Mouse (Mus musculus): ENCODE results near the gene Glis2. TPM values are rescaled to one million over a fixed set of nuclear protein-coding genes. Genes with fewer than 3 reads are reported as not detected.

Gene Glis2
- polyA plus RNA-seq, 1 experiment from 2014 or later, result 13.2 TPM

DNA sequence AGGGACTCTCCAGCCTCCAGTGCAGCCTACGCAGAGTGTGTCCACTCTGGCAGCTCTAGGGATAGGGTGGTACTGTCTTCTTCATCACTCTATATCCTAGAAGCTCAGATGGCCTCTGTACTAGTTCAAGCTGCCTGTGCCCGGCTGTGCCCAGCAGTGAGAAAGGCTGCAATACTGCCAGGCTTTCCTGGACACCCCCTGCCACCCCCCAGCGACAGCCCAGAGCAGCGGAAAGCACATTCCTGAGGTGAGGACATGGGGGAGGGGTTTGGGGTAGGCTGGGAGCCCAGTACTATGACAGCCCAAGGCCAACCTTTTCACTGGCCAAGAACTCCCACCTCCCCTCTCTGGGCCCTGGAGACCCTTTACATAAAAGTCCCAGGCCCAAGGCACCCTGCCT lies 41.2 kb downstream of the Glis2 start:
- Histone ChIP-seq H3K4me2 (ENCODE audit: low read depth, low read length) (no peak overlapping the region), H3K4me1 (ENCODE audit: control insufficient read depth, insufficient read depth, low read length) (peaks cover 2% of the 10 kb centered on the region), H3K9ac (replicated peaks; ENCODE audit: low read depth, low read length) (no peak overlapping the region), H3K27me3 (ENCODE audit: control insufficient read depth, insufficient read depth, low read length) (no peaks in the 10 kb centered on the region), H3K36me3 (ENCODE audit: control insufficient read depth, insufficient read depth, low read length) (peaks cover 6% of the 10 kb centered on the region; the same call in 1 of the 2 replicates), H3K27ac (ENCODE audit: low read depth, low read length) (no peak overlapping the region), H3K9me3 (ENCODE audit: control insufficient read depth, low read length) (no peaks in the 10 kb centered on the region), H3K4me3 (ENCODE audit: low read depth, low read length) (no peak overlapping the region)
- 72% methylated on average over 4 of the region's 4 CpGs for WGBS
- no peak for ATAC-seq (ENCODE audit: low read depth)

DNA sequence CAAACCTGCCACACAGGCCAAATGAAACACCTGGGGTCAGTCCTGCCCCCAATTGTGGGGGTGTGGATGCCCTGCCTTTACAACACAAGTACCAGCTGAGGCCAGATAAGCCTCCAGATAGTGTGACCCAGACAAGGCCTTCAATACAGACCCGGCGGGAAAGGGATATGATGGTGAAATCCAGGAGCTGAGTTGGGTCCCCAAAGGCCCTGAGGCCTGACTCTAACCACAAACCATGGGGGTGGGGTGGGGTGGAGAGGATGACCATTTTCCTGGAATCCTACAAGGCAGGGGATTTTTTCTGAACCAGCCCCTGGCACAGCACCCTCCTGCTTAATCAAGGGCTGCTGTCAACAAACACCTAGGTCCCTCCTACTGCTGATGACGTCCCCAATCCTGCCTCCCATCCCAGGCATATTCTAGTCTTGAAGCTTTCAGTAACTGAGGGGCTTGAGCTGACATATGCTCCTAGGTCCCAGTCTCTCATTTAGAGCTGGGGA lies 44.4 kb downstream of the Glis2 start:
- ATAC-seq (ENCODE audit: low read depth), result no peak
- Histone ChIP-seq H3K4me1 (ENCODE audit: control insufficient read depth, insufficient read depth, low read length) (peaks cover 15% of the 10 kb centered on the region), H3K27ac (ENCODE audit: low read depth, low read length) (no peak overlapping the region), H3K4me3 (ENCODE audit: low read depth, low read length) (no peak overlapping the region), H3K4me2 (ENCODE audit: low read depth, low read length) (no peak overlapping the region), H3K9ac (replicated peaks; ENCODE audit: low read depth, low read length) (no peak overlapping the region), H3K36me3 (ENCODE audit: control insufficient read depth, insufficient read depth, low read length) (no peaks in the 10 kb centered on the region), H3K27me3 (ENCODE audit: control insufficient read depth, insufficient read depth, low read length) (no peaks in the 10 kb centered on the region), H3K9me3 (ENCODE audit: control insufficient read depth, low read length) (no peaks in the 10 kb centered on the region)
- 90% methylated on average over 3 of the region's 3 CpGs for whole genome bisulfite sequencing

DNA sequence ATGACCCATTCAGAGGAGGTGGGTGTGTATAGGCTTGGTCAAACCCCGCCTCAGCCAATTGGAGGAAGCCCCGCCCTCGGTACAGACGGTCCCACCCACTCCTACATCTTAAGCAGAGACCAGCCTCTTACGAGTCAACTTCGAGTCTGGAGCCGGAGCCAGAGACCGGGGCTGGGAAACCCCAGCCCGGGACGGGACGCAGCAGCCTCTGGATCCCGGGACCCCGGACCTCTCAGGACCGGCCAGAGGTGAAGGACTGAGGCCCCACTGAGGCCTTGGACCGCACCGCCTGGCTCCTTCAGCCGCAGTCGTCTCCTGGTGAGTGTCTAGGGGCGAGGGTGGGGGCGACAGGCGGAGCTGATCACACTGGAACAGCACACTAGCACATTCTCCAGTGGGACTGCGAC lies 45.3 kb downstream of the Glis2 start, which contains the start of the genes Vasn and Dnaja3:
Gene Vasn (plus strand): TSS at position 111 of the 407 bp plus-strand sequence.
Gene Dnaja3 (plus strand): TSS at position 159 of the 407 bp plus-strand sequence.
- Histone ChIP-seq H3K27ac (ENCODE audit: low read depth, low read length) (peak within 1 kb of the TSS; percentile 60), H3K4me1 (ENCODE audit: control insufficient read depth, insufficient read depth, low read length) (peaks cover 19% of the 10 kb centered on the region), H3K4me2 (ENCODE audit: low read depth, low read length) (peak within 1 kb of the TSS; percentile 65), H3K9me3 (ENCODE audit: control insufficient read depth, low read length) (no peaks in the 10 kb centered on the region), H3K4me3 (ENCODE audit: low read depth, low read length) (peak within 1 kb of the TSS; percentile 46), H3K27me3 (ENCODE audit: control insufficient read depth, insufficient read depth, low read length) (no peaks in the 10 kb centered on the region), H3K9ac (replicated peaks; ENCODE audit: low read depth, low read length) (peak within 1 kb of the TSS; percentile 59), H3K36me3 (ENCODE audit: control insufficient read depth, insufficient read depth, low read length) (no peaks in the 10 kb centered on the region)
- peak; percentile 93 for ATAC-seq (ENCODE audit: low read depth)
- 1% methylated on average over 22 of the region's 22 CpGs for WGBS

DNA sequence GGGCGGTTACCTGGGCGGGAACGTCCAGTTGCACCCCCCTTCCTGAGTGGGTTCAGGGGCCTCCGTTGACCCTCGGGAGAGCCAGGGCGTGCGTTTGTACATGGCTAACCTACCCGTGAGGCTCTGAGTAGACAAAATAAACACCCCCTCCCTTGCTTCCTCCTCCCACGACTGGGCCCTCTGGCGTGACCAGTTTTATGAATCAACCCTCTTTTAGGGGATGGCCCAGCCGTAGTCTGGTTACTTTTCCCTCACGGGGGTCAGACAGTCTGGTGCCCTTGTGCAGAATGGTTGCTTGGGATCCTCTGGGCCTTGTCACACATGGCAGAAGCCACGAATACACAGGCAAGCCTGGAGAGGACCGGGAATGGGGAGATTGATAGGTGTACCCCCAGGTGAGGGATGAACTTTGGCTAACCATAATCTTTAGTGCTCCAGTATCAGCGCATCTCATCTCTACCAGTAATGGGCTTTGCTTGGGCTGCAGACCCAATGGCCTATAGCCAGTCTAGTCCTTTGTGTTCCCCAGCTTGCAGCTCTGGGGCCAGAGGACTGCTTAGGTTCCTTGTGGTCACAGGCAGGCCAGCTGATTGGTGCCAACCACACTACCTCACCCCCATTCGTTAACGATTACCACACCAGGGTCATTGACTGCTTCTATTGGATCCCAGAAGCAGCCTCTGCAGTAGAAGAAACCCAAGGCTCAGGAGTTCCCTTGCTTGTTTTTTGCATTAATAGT lies 45.9 kb downstream of the Glis2 start:
- Histone ChIP-seq H3K9me3 (ENCODE audit: control insufficient read depth, low read length) (no peaks in the 10 kb centered on the region), H3K4me2 (ENCODE audit: low read depth, low read length) (peak overlapping the region; percentile 65), H3K4me3 (ENCODE audit: low read depth, low read length) (peak overlapping the region; percentile 46), H3K9ac (replicated peaks; ENCODE audit: low read depth, low read length) (peak overlapping the region; percentile 59), H3K4me1 (ENCODE audit: control insufficient read depth, insufficient read depth, low read length) (peaks cover 19% of the 10 kb centered on the region), H3K27ac (ENCODE audit: low read depth, low read length) (peak overlapping the region; percentile 60), H3K36me3 (ENCODE audit: control insufficient read depth, insufficient read depth, low read length) (no peaks in the 10 kb centered on the region), H3K27me3 (ENCODE audit: control insufficient read depth, insufficient read depth, low read length) (no peaks in the 10 kb centered on the region)
- ATAC-seq (ENCODE audit: low read depth), result peak; percentile 13
- 7% methylated on average over 17 of the region's 17 CpGs for WGBS

DNA sequence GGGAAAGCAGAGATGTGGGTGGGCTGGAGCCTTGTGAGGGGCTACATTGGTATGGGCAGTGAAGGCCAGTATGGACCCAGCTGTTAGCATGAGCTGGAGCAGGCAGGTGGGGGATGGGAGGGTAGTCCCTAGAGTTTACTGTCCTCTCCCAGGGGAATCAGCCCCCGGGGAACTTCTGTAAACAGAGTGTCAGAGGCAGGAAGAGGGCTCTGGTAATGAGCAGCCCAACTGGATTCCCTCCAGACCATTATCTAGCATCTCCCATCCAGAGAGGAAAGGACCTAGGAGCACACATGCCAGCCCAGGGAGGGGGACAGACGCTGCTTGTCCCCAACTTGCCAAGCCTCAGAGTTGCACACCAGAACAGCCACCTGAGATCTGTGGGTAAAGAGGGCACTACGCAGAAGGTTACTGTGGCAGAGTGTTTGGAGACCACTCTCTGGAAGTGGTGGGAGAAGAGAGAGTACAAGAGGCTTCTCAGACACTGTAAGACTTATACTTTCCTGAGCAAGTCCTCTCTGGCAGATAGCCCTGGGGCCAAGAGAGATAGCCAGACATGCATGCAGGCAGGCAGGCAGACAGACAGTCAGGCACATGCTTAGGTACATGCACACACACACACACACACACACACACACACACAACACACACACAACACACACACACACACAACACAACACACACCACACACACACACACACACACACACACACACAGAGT lies 46.8 kb downstream of the Glis2 start:
- Histone ChIP-seq H3K9ac (replicated peaks; ENCODE audit: low read depth, low read length) (no peak overlapping the region), H3K27ac (ENCODE audit: low read depth, low read length) (no peak overlapping the region), H3K4me1 (ENCODE audit: control insufficient read depth, insufficient read depth, low read length) (peaks cover 19% of the 10 kb centered on the region), H3K27me3 (ENCODE audit: control insufficient read depth, insufficient read depth, low read length) (no peaks in the 10 kb centered on the region), H3K4me2 (ENCODE audit: low read depth, low read length) (peak overlapping the region; percentile 65), H3K36me3 (ENCODE audit: control insufficient read depth, insufficient read depth, low read length) (no peaks in the 10 kb centered on the region), H3K9me3 (ENCODE audit: control insufficient read depth, low read length) (no peaks in the 10 kb centered on the region), H3K4me3 (ENCODE audit: low read depth, low read length) (peak overlapping the region; percentile 46; the same call in 1 of the 2 replicates)
- WGBS, result 42% methylated on average over 3 of the region's 3 CpGs
- ATAC-seq (ENCODE audit: low read depth), result no peak

DNA sequence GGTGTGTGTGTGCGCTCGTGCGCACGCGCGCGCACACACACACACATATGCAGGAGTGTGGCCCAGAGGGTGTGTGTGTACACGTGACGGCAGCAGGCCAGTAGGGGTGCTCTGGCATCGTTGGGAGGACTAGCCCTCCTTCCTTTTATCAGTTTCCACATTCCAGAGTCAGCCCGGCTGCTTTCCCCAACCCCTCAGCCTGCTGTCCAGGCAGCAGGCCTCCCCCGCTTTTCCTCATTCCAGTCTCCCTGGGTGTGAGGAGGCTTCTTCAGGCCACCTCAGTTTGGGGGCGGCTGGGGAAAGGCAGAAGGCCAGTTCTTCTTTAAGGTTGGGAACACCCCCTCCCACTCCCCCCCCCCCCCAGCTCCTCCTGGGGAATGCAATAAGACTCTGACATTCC lies 47.7 kb downstream of the Glis2 start:
- no peak overlapping the region for H3K27ac ChIP-seq (ENCODE audit: low read depth, low read length)
- WGBS, result 41% methylated on average over 13 of the region's 13 CpGs

DNA sequence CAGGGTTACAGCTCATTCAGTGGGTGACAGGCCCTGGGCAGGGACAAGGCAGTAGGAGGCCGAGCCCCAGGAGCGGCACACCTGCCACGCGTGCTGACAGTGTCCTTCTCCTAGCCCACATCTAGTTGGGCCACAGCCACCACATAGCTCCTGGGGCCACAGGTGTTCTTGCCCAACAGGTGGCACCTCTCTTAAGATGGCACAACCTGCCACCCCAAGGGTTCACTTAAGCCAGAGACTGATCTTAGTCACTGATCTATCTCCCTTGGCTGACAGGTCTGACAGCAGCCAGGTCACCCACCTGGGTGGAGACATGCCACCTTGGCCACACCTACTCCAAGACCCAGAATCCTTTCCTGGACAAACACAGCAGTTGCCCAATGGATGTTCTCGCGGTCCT lies 48.4 kb downstream of the Glis2 start:
- 94% methylated on average over 5 of the region's 6 CpGs for WGBS
- no peak overlapping the region for H3K27ac ChIP-seq (ENCODE audit: low read depth, low read length)
- no peak for ATAC-seq (ENCODE audit: low read depth)
- no peak overlapping the region for H3K4me3 ChIP-seq (ENCODE audit: low read depth, low read length)
- no peaks in the 10 kb centered on the region for H3K36me3 ChIP-seq (ENCODE audit: control insufficient read depth, insufficient read depth, low read length)
- no peak overlapping the region; the same call in 1 of the 2 replicates for H3K4me2 ChIP-seq (ENCODE audit: low read depth, low read length)
- no peaks in the 10 kb centered on the region for H3K27me3 ChIP-seq (ENCODE audit: control insufficient read depth, insufficient read depth, low read length)
- no peak overlapping the region for H3K9ac ChIP-seq (replicated peaks; ENCODE audit: low read depth, low read length)
- no peaks in the 10 kb centered on the region for H3K9me3 ChIP-seq (ENCODE audit: control insufficient read depth, low read length)
- H3K4me1 ChIP-seq (ENCODE audit: control insufficient read depth, insufficient read depth, low read length), result peaks cover 19% of the 10 kb centered on the region

More for the DNA sequence above, 47.7 kb downstream of the Glis2 start:
- H3K27me3 ChIP-seq (ENCODE audit: control insufficient read depth, insufficient read depth, low read length), result no peaks in the 10 kb centered on the region
- no peak overlapping the region for H3K4me3 ChIP-seq (ENCODE audit: low read depth, low read length)
- peaks cover 19% of the 10 kb centered on the region for H3K4me1 ChIP-seq (ENCODE audit: control insufficient read depth, insufficient read depth, low read length)
- peak overlapping the region; percentile 18; the same call in 1 of the 2 replicates for H3K4me2 ChIP-seq (ENCODE audit: low read depth, low read length)
- no peaks in the 10 kb centered on the region for H3K9me3 ChIP-seq (ENCODE audit: control insufficient read depth, low read length)
- ATAC-seq (ENCODE audit: low read depth), result 0 out of 2 replicates have a peak, but pooled peaks have one; percentile 6
- H3K9ac ChIP-seq (replicated peaks; ENCODE audit: low read depth, low read length), result no peak overlapping the region
- H3K36me3 ChIP-seq (ENCODE audit: control insufficient read depth, insufficient read depth, low read length), result no peaks in the 10 kb centered on the region

DNA sequence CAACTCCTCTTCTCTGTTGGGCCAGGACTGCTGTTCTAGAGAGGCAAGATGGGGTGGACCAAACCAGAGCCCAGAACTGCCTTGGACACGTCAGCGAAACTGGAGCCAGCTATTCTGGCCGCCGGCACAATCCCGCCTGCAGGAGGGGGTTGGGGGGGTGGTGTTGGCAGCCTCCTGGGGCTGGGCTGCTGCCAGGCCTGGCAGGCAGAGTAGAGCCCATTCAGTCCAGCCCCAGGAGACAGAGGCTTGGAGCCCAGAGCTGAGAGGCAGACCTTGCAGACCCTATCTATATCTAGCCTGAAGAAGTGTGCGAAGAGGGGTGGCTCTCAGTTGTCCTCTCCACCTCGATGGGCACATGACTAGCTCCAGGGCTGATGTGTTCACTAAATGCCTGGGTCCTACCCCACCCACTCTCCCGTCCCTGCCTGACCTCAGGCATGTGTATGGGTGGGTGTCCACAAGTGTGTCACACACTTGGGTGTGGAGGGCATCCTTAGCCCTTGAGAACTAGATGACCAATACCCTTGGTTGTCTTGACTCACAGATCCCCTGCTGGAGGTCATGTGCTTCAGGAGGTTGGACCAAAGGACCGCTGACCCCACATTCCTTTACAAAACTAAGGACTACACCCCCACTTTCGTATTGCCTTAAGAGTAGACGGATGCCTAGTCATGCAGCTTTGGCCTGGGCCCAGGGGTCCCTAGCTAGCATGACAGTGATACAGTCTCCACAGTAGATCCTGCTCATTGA lies 49.3 kb downstream of the Glis2 start:
- 0 out of 2 replicates have a peak, but pooled peaks cover 4% of the 10 kb centered on the region for H3K36me3 ChIP-seq (ENCODE audit: control insufficient read depth, insufficient read depth, low read length)
- H3K4me1 ChIP-seq (ENCODE audit: control insufficient read depth, insufficient read depth, low read length), result peaks cover 19% of the 10 kb centered on the region
- peak; percentile 36; the same call in 1 of the 2 replicates for ATAC-seq (ENCODE audit: low read depth)

More for the DNA sequence above, 49.3 kb downstream of the Glis2 start:
- H3K9me3 ChIP-seq (ENCODE audit: control insufficient read depth, low read length), result no peaks in the 10 kb centered on the region
- H3K27me3 ChIP-seq (ENCODE audit: control insufficient read depth, insufficient read depth, low read length), result no peaks in the 10 kb centered on the region
- 73% methylated on average over 11 of the region's 11 CpGs for WGBS
- no peak overlapping the region for H3K4me3 ChIP-seq (ENCODE audit: low read depth, low read length)
- no peak overlapping the region for H3K9ac ChIP-seq (replicated peaks; ENCODE audit: low read depth, low read length)
- H3K27ac ChIP-seq (ENCODE audit: low read depth, low read length), result no peak overlapping the region
- H3K4me2 ChIP-seq (ENCODE audit: low read depth, low read length), result no peak overlapping the region
